Mouse (Mus musculus) inflammation-experienced regulatory T-cells, adult 16 weeks (primary cell): ENCODE measurements around the gene Tppp. TPM values are rescaled to one million over a fixed set of nuclear protein-coding genes. Genes with fewer than 3 reads are reported as not detected.

Source experiments
- polyA plus RNA-seq: library from polyadenylated mRNA; unstranded; fragments of 100-300 nt; shearing (Covaris generic); gene quantifications from one replicate; pipeline ENCODE4 v1.2.1, GENCODE M21; 2017

The Tppp gene
- 1.8 TPM for polyA plus RNA-seq

DNA sequence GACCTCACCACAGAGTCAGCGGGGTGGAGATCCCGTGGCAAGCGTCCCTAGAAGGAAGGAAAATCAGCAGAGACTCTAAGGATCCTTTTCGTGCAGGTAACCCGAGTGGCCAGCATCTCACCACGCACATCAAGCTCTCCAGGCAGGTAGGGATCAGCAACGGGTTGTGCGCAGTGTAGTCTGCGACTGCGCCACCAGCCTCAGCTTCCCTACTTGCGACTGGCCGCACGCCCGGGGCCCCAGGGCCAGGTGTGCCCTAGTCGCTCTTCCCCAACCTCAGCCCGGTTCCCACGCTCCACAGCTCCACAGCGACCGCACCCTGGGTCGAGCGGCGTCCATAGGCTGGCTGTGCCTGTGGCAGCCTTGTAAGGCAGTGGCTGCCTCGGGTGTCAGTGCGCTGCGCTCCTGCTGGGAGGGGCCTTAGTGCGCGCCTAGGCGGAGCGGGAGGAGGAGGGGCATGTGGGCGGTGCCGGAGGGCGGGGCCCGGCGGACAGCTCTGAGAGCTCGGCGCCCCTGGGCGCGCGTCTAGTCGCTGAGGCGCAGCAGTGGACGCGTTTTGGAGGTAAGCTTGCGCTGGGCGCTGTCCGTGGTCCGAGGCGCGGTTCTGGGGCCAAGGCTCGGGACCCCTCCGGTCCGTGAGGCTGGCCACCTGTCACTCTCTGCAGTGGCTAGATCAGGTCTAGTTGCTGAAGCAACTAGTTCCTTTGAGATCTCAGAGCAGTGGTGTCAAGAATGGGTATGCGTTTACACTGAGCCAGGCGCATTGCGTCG, at the start of gene Tppp:
Gene Tppp (plus strand): TSS at position 460 of the 771 bp plus-strand sequence.

DNA sequence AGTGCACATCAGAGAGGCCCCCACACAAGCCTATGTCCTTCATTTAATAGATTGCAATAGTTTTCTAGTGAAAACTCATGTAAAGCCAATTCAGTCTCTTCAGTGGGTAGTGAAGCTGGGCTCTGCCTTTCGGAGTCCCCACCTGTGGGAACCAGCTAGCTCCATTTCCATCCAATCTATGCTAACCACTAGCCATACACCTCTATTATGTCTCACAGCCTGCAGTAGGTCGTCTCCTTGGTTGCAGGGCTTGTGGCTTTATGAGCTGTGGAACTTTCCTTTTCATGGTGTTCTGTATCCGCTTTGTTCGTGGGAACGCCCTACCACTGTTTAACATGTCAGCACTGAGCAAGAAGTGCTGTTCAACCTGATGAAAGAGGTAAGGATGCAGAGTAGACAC, 45.7 kb upstream of the Tppp start, which contains the start of gene Zdhhc11:
Gene Zdhhc11 (plus strand): TSS at position 301 of the 400 bp plus-strand sequence.

DNA sequence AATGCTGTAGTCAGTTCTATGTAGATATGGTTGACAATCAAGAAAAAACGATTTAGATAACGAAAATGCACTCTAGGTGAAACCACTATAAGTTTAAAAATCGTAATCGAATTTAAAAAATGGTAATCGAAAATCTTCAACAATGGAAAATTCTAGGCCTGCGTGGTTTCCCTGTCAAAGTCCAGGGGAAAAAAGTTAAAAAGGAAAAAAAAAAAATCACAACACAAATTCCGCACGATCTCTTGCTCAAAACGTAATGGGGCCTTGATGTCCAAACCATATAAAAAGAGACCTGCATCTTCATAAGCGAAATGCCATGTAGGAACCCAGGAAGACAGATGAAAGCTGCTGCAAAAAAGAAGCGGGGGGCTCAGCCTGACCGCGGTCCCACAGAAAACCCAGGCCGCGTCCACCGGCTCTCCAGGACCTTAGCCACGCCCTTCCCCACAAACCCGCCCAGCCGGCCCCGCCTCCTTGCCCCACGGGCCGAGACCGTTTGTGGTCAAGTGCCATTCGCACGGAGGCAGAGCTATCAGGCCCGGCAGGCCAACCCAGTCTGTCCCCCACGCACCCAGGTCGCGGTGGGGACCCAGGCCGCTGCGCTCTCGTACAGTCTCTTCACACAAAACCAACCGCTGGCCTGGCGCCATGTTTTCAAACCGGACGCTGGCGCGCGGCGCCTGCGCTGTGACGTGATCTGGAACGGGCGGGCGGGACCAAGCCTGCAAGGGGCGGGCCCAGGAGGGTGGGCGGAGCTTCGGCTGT, 52.6 kb downstream of the Tppp start, which contains the start of gene Cep72:
Gene Cep72 (minus strand): TSS at position 687 of the 765 bp plus-strand sequence.

Other genes starting within 250 kb of the Tppp start
- gene Nkd2, start 161.8 kb upstream of the Tppp start, polyA plus RNA-seq: 0.30 TPM
- 5.6 TPM for gene Trip13, start 71.6 kb upstream of the Tppp start, polyA plus RNA-seq
- 87.3 TPM for gene Brd9, start 71.6 kb upstream of the Tppp start, polyA plus RNA-seq
- not detected for gene Zdhhc11, start 45.6 kb upstream of the Tppp start, polyA plus RNA-seq
- 5.9 TPM for gene Cep72, start 52.9 kb downstream of the Tppp start, polyA plus RNA-seq
- gene Slc9a3, start 112.0 kb downstream of the Tppp start, polyA plus RNA-seq: not detected
- gene Exoc3, start 199.3 kb downstream of the Tppp start, polyA plus RNA-seq: 102 TPM